Mouse (Mus musculus): Measurements from ENCODE around the gene Kmo. TPM values are rescaled to one million over a fixed set of nuclear protein-coding genes. Genes with fewer than 3 reads are reported as not detected.
A peak's percentile ranks its signal among the peaks of the same experiment; 100 is the strongest.

Kmo gene
- total and polyA plus RNA-seq, 2 experiments, result 69.1 to 319 TPM

GRCm38 (mm10) chr1:175671626-175672025 is 51.4 kb downstream of the Kmo start:
- Histone ChIP-seq H3K79me2 (ENCODE audit: control insufficient read depth, insufficient read depth, low read length) (no peaks in the 10 kb centered on the region), H3K27ac (replicated peaks; ENCODE audit: insufficient read depth, low read depth, low read length) (no peak overlapping the region), H3K36me3 (ENCODE audit: control insufficient read depth, insufficient read depth, low read length) (no peaks in the 10 kb centered on the region), H3K9ac (ENCODE audit: low read depth, low read length) (no peak overlapping the region), H3K27me3 (ENCODE audit: control insufficient read depth, insufficient read depth, low read length) (no peaks in the 10 kb centered on the region), H3K4me3 (ENCODE audit: insufficient read depth, low read depth, low read length) (no peak overlapping the region), H3K4me1 (ENCODE audit: control insufficient read depth, insufficient read depth, low read length) (no peaks in the 10 kb centered on the region)
- TF ChIP-seq CTCF (IDR thresholded peaks at IDR 0.05; ENCODE audit: low read depth, low read length), result no peak
- no peak for TF ChIP-seq POLR2A (IDR thresholded peaks at IDR 0.05; ENCODE audit: extremely low read depth, insufficient read depth, low read length)
- DNase-seq (ENCODE audit: extremely low read depth, low read depth, low spot score), result no peak
- 11% methylated on average over 1 of the region's 1 CpGs for WGBS

GRCm38 (mm10) chr1:175673563-175674325 is 53.6 kb downstream of the Kmo start:
- DNase-seq (ENCODE audit: extremely low read depth, low read depth, low spot score), result no peak
- no peak overlapping the region for H3K4me3 ChIP-seq (ENCODE audit: insufficient read depth, low read depth, low read length)
- no peaks in the 10 kb centered on the region for H3K79me2 ChIP-seq (ENCODE audit: control insufficient read depth, insufficient read depth, low read length)
- no peak overlapping the region for H3K9ac ChIP-seq (ENCODE audit: low read depth, low read length)
- H3K27ac ChIP-seq (replicated peaks; ENCODE audit: insufficient read depth, low read depth, low read length), result no peak overlapping the region
- H3K36me3 ChIP-seq (ENCODE audit: control insufficient read depth, insufficient read depth, low read length), result no peaks in the 10 kb centered on the region
- no peaks in the 10 kb centered on the region for H3K27me3 ChIP-seq (ENCODE audit: control insufficient read depth, insufficient read depth, low read length)
- TF ChIP-seq CTCF (IDR thresholded peaks at IDR 0.05; ENCODE audit: low read depth, low read length) (no peak), POLR2A (IDR thresholded peaks at IDR 0.05; ENCODE audit: extremely low read depth, insufficient read depth, low read length) (no peak)
- no peaks in the 10 kb centered on the region for H3K4me1 ChIP-seq (ENCODE audit: control insufficient read depth, insufficient read depth, low read length)
- 66% methylated on average over 7 of the region's 7 CpGs for WGBS

GRCm38 (mm10) chr1:175675116-175675515 is 54.9 kb downstream of the Kmo start:
- H3K9ac ChIP-seq (ENCODE audit: low read depth, low read length), result no peak overlapping the region
- no peak for TF ChIP-seq CTCF (IDR thresholded peaks at IDR 0.05; ENCODE audit: low read depth, low read length)
- TF ChIP-seq POLR2A (IDR thresholded peaks at IDR 0.05; ENCODE audit: extremely low read depth, insufficient read depth, low read length), result no peak
- WGBS, result 83% methylated on average over 6 of the region's 6 CpGs
- H3K4me3 ChIP-seq (ENCODE audit: insufficient read depth, low read depth, low read length), result no peak overlapping the region
- H3K27ac ChIP-seq (replicated peaks; ENCODE audit: insufficient read depth, low read depth, low read length), result no peak overlapping the region
- no peaks in the 10 kb centered on the region for H3K4me1 ChIP-seq (ENCODE audit: control insufficient read depth, insufficient read depth, low read length)
- no peaks in the 10 kb centered on the region for H3K79me2 ChIP-seq (ENCODE audit: control insufficient read depth, insufficient read depth, low read length)
- DNase-seq (ENCODE audit: extremely low read depth, low read depth, low spot score), result no peak
- no peaks in the 10 kb centered on the region for H3K36me3 ChIP-seq (ENCODE audit: control insufficient read depth, insufficient read depth, low read length)
- H3K27me3 ChIP-seq (ENCODE audit: control insufficient read depth, insufficient read depth, low read length), result no peaks in the 10 kb centered on the region

GRCm38 (mm10) chr1:175677459-175677858 is 57.3 kb downstream of the Kmo start:
- no peaks in the 10 kb centered on the region for H3K36me3 ChIP-seq (ENCODE audit: control insufficient read depth, insufficient read depth, low read length)
- no peak overlapping the region for H3K4me3 ChIP-seq (ENCODE audit: insufficient read depth, low read depth, low read length)
- WGBS, result 67% methylated on average over 6 of the region's 6 CpGs
- no peaks in the 10 kb centered on the region for H3K79me2 ChIP-seq (ENCODE audit: control insufficient read depth, insufficient read depth, low read length)
- no peak overlapping the region for H3K27ac ChIP-seq (replicated peaks; ENCODE audit: insufficient read depth, low read depth, low read length)
- TF ChIP-seq CTCF (IDR thresholded peaks at IDR 0.05; ENCODE audit: low read depth, low read length), result no peak
- TF ChIP-seq POLR2A (IDR thresholded peaks at IDR 0.05; ENCODE audit: extremely low read depth, insufficient read depth, low read length), result no peak
- no peaks in the 10 kb centered on the region for H3K4me1 ChIP-seq (ENCODE audit: control insufficient read depth, insufficient read depth, low read length)
- no peak for DNase-seq (ENCODE audit: extremely low read depth, low read depth, low spot score)
- H3K9ac ChIP-seq (ENCODE audit: low read depth, low read length), result no peak overlapping the region
- H3K27me3 ChIP-seq (ENCODE audit: control insufficient read depth, insufficient read depth, low read length), result no peaks in the 10 kb centered on the region

GRCm38 (mm10) chr1:175680995-175681394 is 60.8 kb downstream of the Kmo start:
- H3K4me3 ChIP-seq (ENCODE audit: insufficient read depth, low read depth, low read length), result no peak overlapping the region
- no peak overlapping the region for H3K9ac ChIP-seq (ENCODE audit: low read depth, low read length)
- no peaks in the 10 kb centered on the region for H3K36me3 ChIP-seq (ENCODE audit: control insufficient read depth, insufficient read depth, low read length)
- no peaks in the 10 kb centered on the region for H3K79me2 ChIP-seq (ENCODE audit: control insufficient read depth, insufficient read depth, low read length)
- H3K4me1 ChIP-seq (ENCODE audit: control insufficient read depth, insufficient read depth, low read length), result no peaks in the 10 kb centered on the region
- WGBS, result 79% methylated on average over 6 of the region's 6 CpGs
- TF ChIP-seq CTCF (IDR thresholded peaks at IDR 0.05; ENCODE audit: low read depth, low read length), result no peak
- TF ChIP-seq POLR2A (IDR thresholded peaks at IDR 0.05; ENCODE audit: extremely low read depth, insufficient read depth, low read length), result no peak
- no peaks in the 10 kb centered on the region for H3K27me3 ChIP-seq (ENCODE audit: control insufficient read depth, insufficient read depth, low read length)
- H3K27ac ChIP-seq (replicated peaks; ENCODE audit: insufficient read depth, low read depth, low read length), result no peak overlapping the region
- no peak for DNase-seq (ENCODE audit: extremely low read depth, low read depth, low spot score)

- H3K36me3 ChIP-seq (ENCODE audit: control insufficient read depth, insufficient read depth, low read length), result peaks cover 4% of the 10 kb centered on the region; the same call in 1 of the 2 replicates
- no peak for DNase-seq (ENCODE audit: extremely low read depth, low read depth, low spot score)
- no peaks in the 10 kb centered on the region for H3K27me3 ChIP-seq (ENCODE audit: control insufficient read depth, insufficient read depth, low read length)
- WGBS, result 7% methylated on average over 22 of the region's 22 CpGs
- H3K79me2 ChIP-seq (ENCODE audit: control insufficient read depth, insufficient read depth, low read length), result no peaks in the 10 kb centered on the region
- peak overlapping the region; percentile 89 for H3K4me3 ChIP-seq (ENCODE audit: insufficient read depth, low read depth, low read length)
- peak overlapping the region; percentile 88 for H3K9ac ChIP-seq (ENCODE audit: low read depth, low read length)
- TF ChIP-seq CTCF (IDR thresholded peaks at IDR 0.05; ENCODE audit: low read depth, low read length) (no peak), POLR2A (IDR thresholded peaks at IDR 0.05; ENCODE audit: extremely low read depth, insufficient read depth, low read length) (no peak)
- no peak overlapping the region for H3K27ac ChIP-seq (replicated peaks; ENCODE audit: insufficient read depth, low read depth, low read length)
- peaks cover 3% of the 10 kb centered on the region for H3K4me1 ChIP-seq (ENCODE audit: control insufficient read depth, insufficient read depth, low read length)
These were observed 71.6 kb downstream of the Kmo start for GRCm38 (mm10) chr1:175691686-175692245.

Data from liver, adult 2 months (tissue).